Mouse (Mus musculus) liver, embryonic 14.5 days (tissue): ENCODE results near the gene Tubg2. TPM values are rescaled to one million over a fixed set of nuclear protein-coding genes. Genes with fewer than 3 reads are reported as not detected.

Source experiments
- ATAC-seq: fragments of 200-750 bp; cut with Nextera tagmentation; 2 replicates; pipeline ENCODE4 v1.8.0; 2017; ENCODE audit warnings: moderate number of reproducible peaks, mild to moderate bottlenecking, moderate library complexity; ENCODE audit not compliant: insufficient read depth
- DNase-seq, 3 experiments: peaks; one replicate each; pipeline ENCODE4 v3.0.0-alpha.2; 2012 to 2013; ENCODE audit warnings: low read depth in 3 of 3, low spot score in 3 of 3
- H3K27ac ChIP-seq: fragments of 300-500 bp; sonication (generic); 2 replicates; pipeline ENCODE4 v1.5.1; 2014; ENCODE audit warnings: moderate library complexity, mild to moderate bottlenecking, control low read depth, inconsistent platforms
- H3K27me3 ChIP-seq: fragments of 300-500 bp; sonication (generic); 2 replicates; pipeline ENCODE4 v1.6.1; 2014; ENCODE audit warnings: mild to moderate bottlenecking, low read length, moderate library complexity; ENCODE audit not compliant: control insufficient read depth, insufficient read depth
- H3K36me3 ChIP-seq: fragments of 300-500 bp; sonication (generic); replicated peaks from 2 replicates; pipeline ENCODE4 v1.6.1; 2014; ENCODE audit warnings: low read depth; ENCODE audit not compliant: control insufficient read depth, insufficient read depth
- H3K4me1 ChIP-seq, 2 experiments: fragments of 200-500 bp in 1 of 2; fragments of 300-500 bp in 1 of 2; sonication (generic) in 1 of 2; replicated peaks; 2 replicates each; pipeline ENCODE4 v1.6.1; 2012 to 2014; ENCODE audit warnings: antibody characterized with exemption in 1 of 2, inconsistent platforms in 1 of 2, low read length in 1 of 2; ENCODE audit not compliant: control insufficient read depth in 2 of 2, insufficient read depth in 2 of 2
- H3K4me2 ChIP-seq: fragments of 300-500 bp; sonication (generic); 2 replicates; pipeline ENCODE4 v1.6.1; 2014; ENCODE audit warnings: low read depth, mild to moderate bottlenecking, control low read depth, moderate library complexity
- H3K4me3 ChIP-seq, 2 experiments: fragments of 200-500 bp in 1 of 2; fragments of 300-500 bp in 1 of 2; sonication (generic) in 1 of 2; 2 replicates each; pipeline ENCODE4 v1.5.1; 2012 to 2014; ENCODE audit warnings: low read depth in 2 of 2, low read length in 2 of 2, mild to moderate bottlenecking in 2 of 2, control low read depth in 1 of 2, inconsistent platforms in 1 of 2, moderate library complexity in 1 of 2; ENCODE audit not compliant: insufficient read depth in 1 of 2
- H3K9ac ChIP-seq: fragments of 300-500 bp; sonication (generic); replicated peaks from 2 replicates; pipeline ENCODE4 v1.6.1; 2014; ENCODE audit warnings: mild to moderate bottlenecking, control low read depth, moderate library complexity
- H3K9me3 ChIP-seq: fragments of 300-500 bp; sonication (generic); 2 replicates; pipeline ENCODE4 v1.6.1; 2016; ENCODE audit warnings: low read length, mixed read lengths; ENCODE audit not compliant: control insufficient read depth
- CTCF ChIP-seq: IDR thresholded peaks from 2 replicates; pipeline ENCODE4 v1.5.1; 2016; ENCODE audit warnings: antibody characterized with exemption, low read depth, control low read depth
- EP300 ChIP-seq: IDR thresholded peaks from 2 replicates; pipeline ENCODE4 v1.6.1; 2016; ENCODE audit warnings: antibody characterized with exemption, low read depth
- WGBS: fragments of 180-500 bp; shearing (Covaris S2); extraction: QIAGEN DNeasy Blood & Tissue Kit; methylation state at CpG from one replicate; pipeline ENCODE4 v1.1.7; 2014; ENCODE audit not compliant: insufficient replicate concordance; 5-methylcytosine and 5-hydroxymethylcytosine counted together
- polyA plus RNA-seq, 2 experiments: library from polyadenylated mRNA; depleted of rRNA in 1 of 2; stranded (reverse) in 1 of 2; unstranded in 1 of 2; fragments of >200 nt; fragmentation: Nextera tagmentation in 1 of 2; extraction: Ambion mirVana in 1 of 2; gene quantifications; 2 replicates each; pipeline versions ENCODE4 v1.2.1 to v1.2.3; 2012 to 2014

The Tubg2 gene
- polyA plus RNA-seq, 2 experiments: 0.13 TPM; not detected in 1

- DNase-seq (no peak), ATAC-seq (no peak)
- Histone ChIP-seq H3K36me3 (no peaks in the 10 kb centered on the region), H3K27ac (no peak overlapping the region), H3K4me3 (no peak overlapping the region), H3K9me3 (no peaks in the 10 kb centered on the region), H3K27me3 (peaks cover 100% of the 10 kb centered on the region), H3K4me1 (peaks cover 0 to 10% of the 10 kb centered on the region in 2 experiments; a peak in 1 of 4 replicates), H3K4me2 (no peak overlapping the region), H3K9ac (no peak overlapping the region)
- 21% methylated on average over 18 of the region's 18 CpGs for WGBS
- TF ChIP-seq CTCF (no peak), EP300 (no peak)
Observed at GRCm38 (mm10) chr11:101168301-101168980, 12.7 kb downstream of the Tubg2 start.

DNA sequence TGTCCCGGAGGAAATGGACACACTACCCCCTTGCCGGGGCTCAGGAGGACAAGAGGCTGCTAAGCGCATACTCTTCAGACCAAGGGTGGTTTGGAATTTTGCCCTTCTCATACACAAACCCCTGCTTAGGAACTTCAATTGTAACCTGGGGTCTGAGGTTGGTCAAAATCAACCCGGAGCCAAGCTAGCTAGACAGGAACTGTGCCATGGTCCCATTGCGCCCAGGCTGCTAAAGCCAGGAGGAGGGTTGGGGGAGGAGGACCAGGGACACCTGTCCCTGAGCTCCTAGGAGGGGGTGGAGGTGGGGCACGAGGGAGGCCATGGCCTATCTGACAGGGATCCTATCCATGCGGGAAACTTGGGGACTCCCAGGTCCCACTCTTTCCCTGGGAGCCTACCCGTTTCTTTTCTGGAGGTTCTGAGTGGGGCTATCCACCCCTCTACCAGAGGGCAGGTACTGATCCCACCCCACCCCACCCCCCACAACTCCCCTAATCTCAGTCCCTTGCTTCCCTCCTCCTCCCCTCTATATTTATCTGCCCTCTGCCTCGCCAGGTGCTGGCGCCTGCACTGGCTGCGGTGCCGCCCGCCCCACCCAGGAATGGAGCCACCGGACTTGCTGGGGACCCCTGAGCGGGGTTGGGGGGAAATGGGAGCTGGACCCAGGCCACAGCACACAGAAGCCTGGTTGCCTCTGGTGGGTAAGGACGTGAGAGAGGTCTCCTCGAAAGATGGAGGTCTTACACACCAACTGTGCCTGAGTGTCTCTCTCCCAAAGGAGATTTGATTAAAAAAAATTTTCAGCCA, 13.8 kb downstream of the Tubg2 start:
- ATAC-seq (no peak), DNase-seq (no peak)
- Histone ChIP-seq H3K36me3 (no peaks in the 10 kb centered on the region), H3K4me2 (peak overlapping the region; percentile 61), H3K27me3 (peaks cover 100% of the 10 kb centered on the region), H3K9me3 (no peaks in the 10 kb centered on the region), H3K9ac (no peak overlapping the region), H3K4me3 (peak overlapping the region in 1 of 2 experiments; percentile 49; a peak in 2 of 4 replicates), H3K27ac (no peak overlapping the region), H3K4me1 (peaks cover 0 to 12% of the 10 kb centered on the region in 2 experiments; a peak in 2 of 4 replicates)
- no peak for TF ChIP-seq CTCF
- no peak for TF ChIP-seq EP300
- WGBS: 12% methylated on average over 17 of the region's 17 CpGs

DNA sequence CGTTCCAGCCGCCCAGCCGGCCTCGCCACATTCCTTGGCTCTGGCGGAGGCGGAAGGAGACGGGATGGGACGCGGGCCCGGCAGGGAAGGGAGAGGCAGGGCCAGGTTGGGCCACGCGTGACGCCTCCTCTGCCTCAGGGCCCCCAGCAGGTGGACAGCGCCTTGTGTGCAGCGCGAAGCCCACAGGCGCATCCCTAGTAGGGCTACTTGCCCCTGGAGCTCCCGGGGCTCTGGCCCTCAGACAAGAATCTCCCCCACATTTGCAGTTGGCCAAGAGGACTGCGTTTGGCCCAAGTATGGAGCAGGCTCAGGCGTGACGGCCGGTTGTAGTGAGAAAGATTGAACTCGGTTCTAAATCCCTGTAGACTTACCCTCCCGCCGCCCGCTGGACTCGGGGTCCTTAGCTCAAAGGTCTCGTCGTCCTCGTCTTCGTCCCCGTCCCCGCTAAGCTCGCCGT, 14.7 kb downstream of the Tubg2 start, which contains the start of gene Cntnap1:
Gene Cntnap1 (plus strand): TSS at position 170 of the 457 bp plus-strand sequence.
- Histone ChIP-seq H3K9ac (no peak within 1 kb of the TSS), H3K9me3 (no peaks in the 10 kb centered on the region), H3K4me2 (peak within 1 kb of the TSS; percentile 61), H3K4me1 (peaks cover 0 to 12% of the 10 kb centered on the region in 2 experiments; a peak in 2 of 4 replicates), H3K4me3 (peak within 1 kb of the TSS; percentile 49 to 68), H3K27ac (no peak within 1 kb of the TSS), H3K36me3 (no peaks in the 10 kb centered on the region), H3K27me3 (peaks cover 100% of the 10 kb centered on the region)
- no peak for TF ChIP-seq CTCF
- TF ChIP-seq EP300: no peak
- WGBS: 1% methylated on average over 35 of the region's 35 CpGs
- no peak for ATAC-seq
- DNase-seq: no peak

DNA sequence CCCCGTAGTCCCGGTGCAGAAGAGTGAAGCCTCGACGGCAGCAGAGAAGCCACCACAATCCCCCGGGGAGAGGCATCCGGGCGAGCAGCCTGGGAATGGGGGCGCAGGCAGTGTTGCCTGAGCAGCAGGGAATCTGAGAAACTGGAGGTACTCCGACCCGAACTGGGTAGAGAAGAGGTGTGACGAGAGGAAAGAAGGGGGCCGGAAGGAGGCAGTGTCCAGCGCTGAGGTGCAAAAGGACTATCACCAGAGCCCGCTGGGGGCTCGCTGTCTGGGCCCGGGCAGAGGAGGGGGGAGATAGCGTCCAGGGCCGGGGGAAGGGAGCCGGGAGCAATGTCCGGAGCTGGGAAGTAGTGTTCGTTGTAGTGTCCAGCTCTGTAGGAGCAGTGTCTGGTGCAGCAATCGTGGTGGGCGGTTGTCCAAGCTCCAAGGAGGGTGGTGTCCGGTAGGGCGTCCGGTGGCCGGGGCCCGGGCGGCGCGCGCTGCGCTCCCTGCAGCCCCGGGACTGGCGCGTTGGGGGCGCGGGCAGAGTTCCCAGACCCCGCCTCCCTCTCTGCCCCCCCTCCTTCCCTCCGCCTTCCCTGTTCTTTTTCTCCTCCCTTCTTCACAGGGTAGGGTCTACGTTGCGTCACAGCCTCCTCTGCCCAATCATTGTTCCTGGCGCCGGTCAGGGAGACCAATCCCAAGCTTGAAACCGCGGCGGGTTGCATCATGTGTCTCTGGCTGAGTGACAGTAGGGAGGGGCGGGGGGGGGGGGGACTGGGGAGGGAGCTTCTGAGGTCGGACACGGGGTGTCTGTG, 15.3 kb downstream of the Tubg2 start, which contains the start of gene Plekhh3:
Gene Plekhh3 (minus strand): TSS at position 541 of the 800 bp plus-strand sequence.
- Histone ChIP-seq H3K27me3 (peaks cover 99% of the 10 kb centered on the region), H3K4me2 (peak within 1 kb of the TSS; percentile 61), H3K9me3 (no peaks in the 10 kb centered on the region), H3K27ac (no peak within 1 kb of the TSS), H3K36me3 (no peaks in the 10 kb centered on the region), H3K9ac (no peak within 1 kb of the TSS), H3K4me3 (peak within 1 kb of the TSS; percentile 49 to 68), H3K4me1 (peaks cover 0 to 12% of the 10 kb centered on the region in 2 experiments; a peak in 2 of 4 replicates)
- ATAC-seq (peak; percentile 83), DNase-seq (peak; percentile 66 to 82 (median 75))
- TF ChIP-seq EP300 (no peak), CTCF (0 out of 2 replicates have a peak, but pooled peaks have one; percentile 4)
- under 1% methylated on average over 49 of the region's 50 CpGs for WGBS
